Mouse (Mus musculus) c-Kit-positive CD71-positive TER-119-negative erythroid progenitor cells, embryonic 14.5 days (primary cell): ENCODE measurements around the gene Slc28a3.
A peak's percentile ranks its signal among the peaks of the same experiment; 100 is the strongest.

Source experiments
- DNase-seq: peaks from one replicate; pipeline ENCODE4 v3.0.0-alpha.2; 2013; ENCODE audit warnings: low read depth

Gene Slc28a3

GRCm38 (mm10) chr13:58560497-58561138, 50.1 kb downstream of the Slc28a3 start:
- no peak for DNase-seq

GRCm38 (mm10) chr13:58558216-58558615, 52.5 kb downstream of the Slc28a3 start:
- DNase-seq: no peak

GRCm38 (mm10) chr13:58556018-58556417, 54.7 kb downstream of the Slc28a3 start:
- no peak for DNase-seq

- DNase-seq: no peak
These were observed 55.1 kb downstream of the Slc28a3 start for GRCm38 (mm10) chr13:58555561-58555960.

- no peak for DNase-seq
These were observed 58.8 kb downstream of the Slc28a3 start for GRCm38 (mm10) chr13:58551924-58552323.

DNA sequence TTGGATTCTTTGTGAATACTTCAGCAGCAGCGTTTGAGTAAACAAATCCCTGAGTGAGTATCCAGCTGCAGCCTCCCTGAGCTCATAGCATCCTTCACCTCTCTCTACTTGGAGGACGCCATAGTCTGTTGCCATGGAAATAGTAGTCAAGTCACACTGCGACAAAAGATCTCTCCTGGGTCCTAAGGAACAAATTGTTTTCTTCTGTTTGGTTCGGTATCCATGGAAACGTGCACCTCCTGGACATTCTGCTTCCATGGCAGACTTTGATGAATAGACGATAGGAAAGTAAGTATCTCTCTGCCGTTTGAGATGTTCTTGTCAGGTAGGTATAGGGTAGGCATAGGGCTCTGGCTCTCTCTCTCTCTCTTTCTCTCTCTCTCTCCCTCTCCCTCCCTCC, 63.1 kb downstream of the Slc28a3 start:
- DNase-seq: no peak

DNA sequence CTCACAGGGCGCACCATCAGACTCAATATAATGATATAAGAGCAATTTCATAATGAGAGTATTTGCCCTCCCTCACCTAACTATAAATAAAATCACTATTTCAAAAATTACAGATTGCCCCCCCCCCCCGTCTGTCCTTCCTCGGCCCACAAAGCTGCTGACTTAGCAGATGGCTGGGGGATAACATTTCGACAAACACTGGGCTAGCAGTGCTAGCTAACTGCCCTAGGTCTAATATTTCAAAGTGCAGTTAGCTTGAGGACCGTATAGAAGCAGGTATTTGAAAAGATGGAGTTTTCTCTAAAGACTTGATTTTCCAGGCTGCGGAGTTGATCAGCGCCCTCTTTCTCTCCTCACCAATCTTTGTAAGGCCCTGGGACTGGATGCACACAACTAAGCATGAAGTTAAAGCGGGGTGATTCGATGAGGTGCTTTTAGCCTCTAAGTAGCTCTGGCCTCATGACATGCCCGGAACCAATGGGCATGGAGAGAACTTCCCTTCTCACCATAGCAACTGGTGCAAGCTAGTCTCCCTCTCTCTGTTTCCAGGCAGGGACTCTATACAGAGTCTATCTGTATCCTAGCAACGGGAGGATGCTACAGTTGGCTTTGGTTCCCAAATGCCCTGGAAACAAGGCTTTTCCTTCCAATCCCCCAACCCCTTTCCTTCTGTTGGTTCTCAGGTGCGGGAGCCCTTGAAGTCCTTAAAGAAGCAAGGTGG, 66.8 kb downstream of the Slc28a3 start:
- no peak for DNase-seq

GRCm38 (mm10) chr13:58543066-58543465, 67.6 kb downstream of the Slc28a3 start:
- DNase-seq: peak; percentile 78

DNA sequence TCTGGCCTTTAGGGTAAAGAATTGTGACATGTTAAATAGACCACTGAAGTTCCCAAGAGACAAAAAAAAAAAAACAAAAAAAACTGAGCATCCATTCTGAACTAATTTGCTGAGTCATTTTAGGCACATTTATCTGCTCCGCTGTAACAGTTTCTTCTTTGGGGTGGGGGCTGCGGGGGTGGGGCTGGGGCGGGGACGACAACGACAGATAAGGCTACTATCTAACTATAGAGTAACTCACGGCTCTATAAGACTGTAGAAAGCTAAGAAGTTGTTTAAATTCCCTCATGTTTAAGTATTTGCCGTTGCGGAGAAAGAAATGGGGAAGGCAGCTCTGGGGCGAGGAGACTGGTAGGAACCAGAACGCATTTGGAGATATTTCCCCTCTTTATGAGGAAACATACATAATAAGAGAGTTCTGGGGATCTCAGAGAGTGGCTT, 68.1 kb downstream of the Slc28a3 start:
- no peak for DNase-seq

DNA sequence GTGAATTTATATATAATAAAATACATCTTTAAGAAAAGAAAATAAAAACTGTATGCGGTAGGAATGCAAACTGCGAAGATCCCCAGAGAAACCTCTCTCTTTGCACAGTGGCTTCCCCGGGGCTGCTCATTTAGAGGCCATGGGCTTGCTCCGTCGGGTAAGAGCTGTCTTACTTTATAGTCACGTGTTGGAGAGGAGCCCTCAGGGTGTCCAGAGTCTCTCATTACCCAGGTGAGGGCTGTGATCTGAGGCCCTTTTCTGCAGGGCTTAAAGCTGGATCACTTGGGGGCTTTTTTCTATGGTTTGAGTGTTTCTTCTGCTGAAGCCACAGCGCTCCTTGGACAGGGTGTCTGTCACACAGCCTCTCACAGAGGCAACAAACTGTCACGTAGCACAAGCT, 68.5 kb downstream of the Slc28a3 start:
- DNase-seq: no peak

DNA sequence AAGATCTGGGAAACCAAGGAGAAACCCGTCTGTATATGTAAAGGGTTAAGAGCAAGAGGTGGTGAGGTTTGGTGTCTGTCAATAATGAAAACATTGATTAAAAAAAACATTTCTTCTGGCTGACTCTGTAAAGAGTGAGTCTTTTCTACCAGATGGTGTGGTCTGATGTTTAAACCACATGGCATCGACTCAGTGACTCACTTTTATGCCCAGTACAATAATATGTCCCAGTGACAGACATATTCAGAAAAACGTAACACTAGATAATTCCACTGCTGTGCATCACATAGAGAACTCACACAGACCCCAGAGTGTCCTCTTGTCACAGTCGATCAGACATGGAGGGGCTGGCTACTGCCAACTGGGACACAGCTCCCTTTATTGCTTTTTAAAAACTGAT, 69.1 kb downstream of the Slc28a3 start:
- no peak for DNase-seq

DNA sequence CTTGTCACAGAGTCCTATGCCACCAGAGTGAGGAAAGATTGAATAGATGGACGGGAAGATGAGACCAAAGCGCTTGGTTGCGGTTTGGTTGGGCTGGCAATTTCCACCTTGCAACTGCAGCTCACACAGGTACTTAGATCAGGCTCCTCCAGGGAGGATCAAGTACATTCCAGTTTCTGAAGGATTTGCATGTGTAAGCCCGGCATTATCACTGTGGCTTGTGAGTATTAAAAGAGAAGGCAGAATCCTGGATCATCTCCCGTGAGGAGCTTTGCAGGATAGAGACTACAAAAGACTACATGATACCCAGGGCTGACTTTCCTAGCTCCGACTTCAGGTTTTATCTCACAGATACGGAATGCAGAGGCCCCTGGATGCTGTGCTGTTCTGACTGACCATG, 71.7 kb downstream of the Slc28a3 start:
- DNase-seq: no peak

- no peak for DNase-seq
These were observed 72.3 kb downstream of the Slc28a3 start for GRCm38 (mm10) chr13:58538366-58538765.

- peak; percentile 85 for DNase-seq
These were observed 72.8 kb downstream of the Slc28a3 start for GRCm38 (mm10) chr13:58537916-58538233.

GRCm38 (mm10) chr13:58537232-58537915, 73.3 kb downstream of the Slc28a3 start:
- DNase-seq: no peak

- DNase-seq: no peak
These were observed 74.0 kb downstream of the Slc28a3 start for GRCm38 (mm10) chr13:58536466-58537231.

DNA sequence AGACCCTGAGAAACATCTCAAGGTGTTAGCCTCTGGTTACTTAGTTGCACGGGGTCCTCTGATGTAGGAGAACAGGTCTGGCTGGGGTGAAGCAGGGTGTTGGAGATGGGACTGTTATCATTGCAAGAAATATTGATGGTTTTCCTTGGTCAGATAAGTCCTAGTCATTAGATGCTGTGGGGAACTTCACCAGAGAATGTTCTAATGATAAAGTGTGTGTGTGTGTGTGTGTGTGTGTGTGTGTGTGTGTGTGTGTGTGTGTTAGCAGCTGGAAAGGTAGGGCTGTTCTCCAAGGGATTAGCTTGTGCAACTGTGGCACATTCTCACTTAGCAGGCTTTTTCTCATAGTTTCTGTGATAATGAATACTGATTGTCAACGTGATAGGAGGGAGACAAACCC, 75.4 kb downstream of the Slc28a3 start:
- DNase-seq: no peak

- DNase-seq: no peak
These were observed 75.8 kb downstream of the Slc28a3 start for GRCm38 (mm10) chr13:58534861-58535260.

GRCm38 (mm10) chr13:58534216-58534841, 76.3 kb downstream of the Slc28a3 start:
- no peak for DNase-seq

- DNase-seq: no peak
These were observed 86.1 kb downstream of the Slc28a3 start for GRCm38 (mm10) chr13:58524581-58524980.

- DNase-seq: no peak
These were observed 86.9 kb downstream of the Slc28a3 start for GRCm38 (mm10) chr13:58523761-58524117.
